Mouse (Mus musculus) myocyte (in vitro differentiated cells): ENCODE measurements around the gene Gm3625.

Source experiments
- CEBPB ChIP-seq: IDR thresholded peaks from 2 replicates; pipeline ENCODE4 v1.6.1; 2011; ENCODE audit warnings: mild to moderate bottlenecking, moderate library complexity; ENCODE audit not compliant: poor library complexity, insufficient read depth, severe bottlenecking
- E2F4 ChIP-seq: IDR thresholded peaks from one replicate; pipeline ENCODE4 v1.6.1; 2011; ENCODE audit warnings: mild to moderate bottlenecking, control low read depth, moderate library complexity; ENCODE audit not compliant: insufficient read depth
- MAX ChIP-seq: IDR thresholded peaks from one replicate; pipeline ENCODE4 v1.6.1; 2011; ENCODE audit warnings: low read depth, mild to moderate bottlenecking, control low read depth
- MYOD1 ChIP-seq, 3 experiments: IDR thresholded peaks; one replicate each; pipeline ENCODE4 v1.6.1; 2011; ENCODE audit warnings: control low read depth in 2 of 3, low read depth in 2 of 3, mild to moderate bottlenecking in 2 of 3, moderate library complexity in 1 of 3; ENCODE audit not compliant: insufficient read length in 2 of 3, control insufficient read depth in 1 of 3
- MYOG ChIP-seq, 3 experiments: IDR thresholded peaks; one replicate each; pipeline ENCODE4 v1.6.1; 2011; ENCODE audit warnings: control low read depth in 2 of 3, low read depth in 2 of 3, mild to moderate bottlenecking in 2 of 3; ENCODE audit not compliant: insufficient read length in 2 of 3, control insufficient read depth in 1 of 3, insufficient read depth in 1 of 3
- POLR2A ChIP-seq: IDR thresholded peaks from one replicate; pipeline ENCODE4 v1.6.1; 2011; ENCODE audit warnings: low read depth, mild to moderate bottlenecking, control low read depth, moderate library complexity; ENCODE audit not compliant: insufficient read length
- POLR2AphosphoS2 ChIP-seq: IDR thresholded peaks from one replicate; pipeline ENCODE4 v1.6.1; 2011; ENCODE audit warnings: low read depth, control low read depth; ENCODE audit not compliant: insufficient read length
- REST ChIP-seq: IDR thresholded peaks from one replicate; pipeline ENCODE4 v1.6.1; 2011; ENCODE audit warnings: mild to moderate bottlenecking, control low read depth, moderate library complexity; ENCODE audit not compliant: insufficient read depth, insufficient read length
- SRF ChIP-seq: IDR thresholded peaks from one replicate; pipeline ENCODE4 v1.6.1; 2011; ENCODE audit warnings: low read depth; ENCODE audit not compliant: control insufficient read depth, insufficient read length
- TCF12 ChIP-seq: IDR thresholded peaks from one replicate; pipeline ENCODE4 v1.6.1; 2011; ENCODE audit warnings: mild to moderate bottlenecking, control low read depth; ENCODE audit not compliant: poor library complexity, insufficient read depth, severe bottlenecking
- USF1 ChIP-seq: IDR thresholded peaks from one replicate; pipeline ENCODE4 v1.6.1; 2011; ENCODE audit warnings: low read depth, mild to moderate bottlenecking, control low read depth, moderate library complexity

GRCm38 (mm10) chr12:4544400-4544919 lies 48.3 kb downstream of the Gm3625 start:
- TF ChIP-seq POLR2A: no peak
- no peak for TF ChIP-seq MYOG (IDR thresholded peaks at IDR 0.05; ENCODE audit: control insufficient read depth in 1 of 3, insufficient read depth in 1 of 3, insufficient read length in 2 of 3, low read depth in 2 of 3)
- no peak for TF ChIP-seq CEBPB
- no peak for TF ChIP-seq TCF12
- no peak for TF ChIP-seq SRF
- no peak for TF ChIP-seq REST
- no peak for TF ChIP-seq POLR2AphosphoS2
- no peak for TF ChIP-seq E2F4
- TF ChIP-seq MAX: no peak
- TF ChIP-seq USF1: no peak
- TF ChIP-seq MYOD1 (IDR thresholded peaks at IDR 0.05; ENCODE audit: control insufficient read depth in 1 of 3, insufficient read length in 2 of 3, low read depth in 2 of 3): no peak
